Mouse (Mus musculus) cerebral cortex, adult 2 months (tissue): ENCODE measurements around the gene 5330417C22Rik.

ENCODE experiments used
- WGBS: fragments of 180-500 bp; shearing (Covaris S2); methylation state at CpG from one replicate; pipeline ENCODE4 v1.1.7; 2018; 5-methylcytosine and 5-hydroxymethylcytosine counted together

The 5330417C22Rik gene

GRCm38 (mm10) chr3:108533114-108533885 lies 3.0 kb downstream of the 5330417C22Rik start:
- 60% methylated on average over 9 of the region's 9 CpGs for WGBS

- whole genome bisulfite sequencing, result 97% methylated on average over 8 of the region's 8 CpGs
These were observed 7.8 kb downstream of the 5330417C22Rik start for GRCm38 (mm10) chr3:108528489-108528888.

GRCm38 (mm10) chr3:108523415-108523814 lies 12.9 kb downstream of the 5330417C22Rik start:
- WGBS, result 92% methylated on average over 4 of the region's 4 CpGs

GRCm38 (mm10) chr3:108518276-108518675 lies 18.1 kb downstream of the 5330417C22Rik start:
- WGBS, result 45% methylated on average over 4 of the region's 4 CpGs

- WGBS, result 74% methylated on average over 3 of the region's 3 CpGs
These were observed 22.9 kb downstream of the 5330417C22Rik start for GRCm38 (mm10) chr3:108513465-108513864.

GRCm38 (mm10) chr3:108510716-108511483 lies 25.4 kb downstream of the 5330417C22Rik start:
- WGBS, result 43% methylated on average over 9 of the region's 9 CpGs

- 75% methylated on average over 2 of the region's 2 CpGs for WGBS
These were observed 26.2 kb downstream of the 5330417C22Rik start for GRCm38 (mm10) chr3:108510156-108510555.

- WGBS, result 70% methylated on average over 4 of the region's 4 CpGs
These were observed 27.4 kb downstream of the 5330417C22Rik start for GRCm38 (mm10) chr3:108508745-108509474.

- WGBS, result 88% methylated on average over 4 of the region's 4 CpGs
These were observed 32.4 kb downstream of the 5330417C22Rik start for GRCm38 (mm10) chr3:108503908-108504307.

- 87% methylated on average over 3 of the region's 3 CpGs for WGBS
These were observed 34.9 kb downstream of the 5330417C22Rik start for GRCm38 (mm10) chr3:108501411-108501810.

- 76% methylated on average over 8 of the region's 8 CpGs for WGBS
These were observed 36.5 kb downstream of the 5330417C22Rik start for GRCm38 (mm10) chr3:108499826-108500225.

- 62% methylated on average over 9 of the region's 9 CpGs for WGBS
These were observed 38.7 kb downstream of the 5330417C22Rik start for GRCm38 (mm10) chr3:108497602-108498001.

GRCm38 (mm10) chr3:108495486-108495885 lies 40.9 kb downstream of the 5330417C22Rik start:
- 42% methylated on average over 4 of the region's 4 CpGs for WGBS

GRCm38 (mm10) chr3:108494861-108495474 lies 41.4 kb downstream of the 5330417C22Rik start:
- WGBS, result 85% methylated on average over 9 of the region's 9 CpGs

GRCm38 (mm10) chr3:108489968-108490367 lies 46.4 kb downstream of the 5330417C22Rik start:
- 43% methylated on average over 3 of the region's 3 CpGs for WGBS

- WGBS, result 83% methylated on average over 4 of the region's 4 CpGs
These were observed 51.6 kb downstream of the 5330417C22Rik start for GRCm38 (mm10) chr3:108484749-108485148.

- WGBS, result 64% methylated on average over 4 of the region's 4 CpGs
These were observed 57.5 kb downstream of the 5330417C22Rik start for GRCm38 (mm10) chr3:108478800-108479199.

GRCm38 (mm10) chr3:108476761-108477619 lies 59.3 kb downstream of the 5330417C22Rik start:
- 76% methylated on average over 14 of the region's 14 CpGs for WGBS

- WGBS, result 72% methylated on average over 5 of the region's 5 CpGs
These were observed 60.8 kb downstream of the 5330417C22Rik start for GRCm38 (mm10) chr3:108475496-108475895.

- WGBS, result 92% methylated on average over 7 of the region's 7 CpGs
These were observed 61.4 kb downstream of the 5330417C22Rik start for GRCm38 (mm10) chr3:108474969-108475368.

- 80% methylated on average over 8 of the region's 8 CpGs for WGBS
These were observed 68.6 kb downstream of the 5330417C22Rik start for GRCm38 (mm10) chr3:108467760-108468159.
